Mouse (Mus musculus): ENCODE measurements around the gene Phactr4. TPM values are rescaled to one million over a fixed set of nuclear protein-coding genes. Genes with fewer than 3 reads are reported as not detected.

The Phactr4 gene
- total RNA-seq, 2 experiments from 2014 or later: 75.6 to 90.5 TPM

Other genes with a start within 250 kb of the Phactr4 start
- gene Ythdf2, start 210.2 kb downstream of the Phactr4 start, total RNA-seq (2015; ENCODE audit: low replicate concordance): 27.8 and 33.5 TPM in 2 replicates
- 27.2 and 29.4 TPM in 2 replicates for gene Ythdf2, start 210.2 kb downstream of the Phactr4 start, total RNA-seq (2017; ENCODE audit: low replicate concordance)
- 40.4 and 49.9 TPM in 2 replicates for gene Gmeb1, start 160.9 kb downstream of the Phactr4 start, total RNA-seq (2015; ENCODE audit: low replicate concordance)
- 31.5 and 39.5 TPM in 2 replicates for gene Gmeb1, start 160.9 kb downstream of the Phactr4 start, total RNA-seq (2017; ENCODE audit: low replicate concordance)
- gene Taf12, start 148.1 kb downstream of the Phactr4 start, total RNA-seq (2015; ENCODE audit: low replicate concordance): 19.3 and 30.6 TPM in 2 replicates
- 14.9 and 38.3 TPM in 2 replicates for gene Taf12, start 148.1 kb downstream of the Phactr4 start, total RNA-seq (2017; ENCODE audit: low replicate concordance)
- gene Rab42, start 119.1 kb downstream of the Phactr4 start, total RNA-seq (2015; ENCODE audit: low replicate concordance): not detected in 2 replicates
- not detected in 2 replicates for gene Rab42, start 119.1 kb downstream of the Phactr4 start, total RNA-seq (2017; ENCODE audit: low replicate concordance)
- 13.0 and 18.0 TPM in 2 replicates for gene Trnau1ap, start 93.0 kb downstream of the Phactr4 start, total RNA-seq (2015; ENCODE audit: low replicate concordance)
- gene Trnau1ap, start 93.0 kb downstream of the Phactr4 start, total RNA-seq (2017; ENCODE audit: low replicate concordance): 8.9 and 14.1 TPM in 2 replicates
- gene Rcc1, start 68.9 kb downstream of the Phactr4 start, total RNA-seq (2015; ENCODE audit: low replicate concordance): 27.0 and 42.3 TPM in 2 replicates
- gene Rcc1, start 68.9 kb downstream of the Phactr4 start, total RNA-seq (2017; ENCODE audit: low replicate concordance): 36.5 and 47.0 TPM in 2 replicates
- 10.5 and 12.2 TPM in 2 replicates for gene Med18, start 41.4 kb upstream of the Phactr4 start, total RNA-seq (2015; ENCODE audit: low replicate concordance)
- gene Med18, start 41.4 kb upstream of the Phactr4 start, total RNA-seq (2017; ENCODE audit: low replicate concordance): 5.7 and 16.2 TPM in 2 replicates
- gene Sesn2, start 88.0 kb upstream of the Phactr4 start, total RNA-seq (2015; ENCODE audit: low replicate concordance): 11.2 and 11.7 TPM in 2 replicates
- gene Sesn2, start 88.0 kb upstream of the Phactr4 start, total RNA-seq (2017; ENCODE audit: low replicate concordance): 7.8 and 10.9 TPM in 2 replicates
- 1,556 and 1,764 TPM in 2 replicates for gene Atpif1, start 111.2 kb upstream of the Phactr4 start, total RNA-seq (2015; ENCODE audit: low replicate concordance)
- gene Atpif1, start 111.2 kb upstream of the Phactr4 start, total RNA-seq (2017; ENCODE audit: low replicate concordance): 3,478 and 4,268 TPM in 2 replicates
- 107 and 129 TPM in 2 replicates for gene Dnajc8, start 113.1 kb upstream of the Phactr4 start, total RNA-seq (2015; ENCODE audit: low replicate concordance)
- 248 and 264 TPM in 2 replicates for gene Dnajc8, start 113.1 kb upstream of the Phactr4 start, total RNA-seq (2017; ENCODE audit: low replicate concordance)
- gene Ptafr, start 141.6 kb upstream of the Phactr4 start, total RNA-seq (2015; ENCODE audit: low replicate concordance): 2.9 and 3.8 TPM in 2 replicates
- 4.4 and 5.4 TPM in 2 replicates for gene Ptafr, start 141.6 kb upstream of the Phactr4 start, total RNA-seq (2017; ENCODE audit: low replicate concordance)
- gene Eya3, start 216.5 kb upstream of the Phactr4 start, total RNA-seq (2015; ENCODE audit: low replicate concordance): 34.2 and 43.6 TPM in 2 replicates
- gene Eya3, start 216.5 kb upstream of the Phactr4 start, total RNA-seq (2017; ENCODE audit: low replicate concordance): 15.0 and 28.9 TPM in 2 replicates

All from erythroid progenitor cell, adult 5-6 weeks (primary cell).